Mouse (Mus musculus): ENCODE measurements at regions not wholly inside any gene's neighbourhood (a gene's known extent, or its start where the extent isn't known, plus 50 kb on each side); places are given as distances from the start of the nearest gene placed in this dataset.
"Not testable (repeated sequence)": the region's sequence is repeated elsewhere in the genome, so short reads cannot be mapped to it uniquely, and the experiment has no call there.

- not testable (repeated sequence) for TF ChIP-seq CTCF (IDR thresholded peaks at IDR 0.05; ENCODE audit: borderline replicate concordance, extremely low read depth, insufficient read depth, insufficient read length); POLR2A (IDR thresholded peaks at IDR 0.05; ENCODE audit: borderline replicate concordance, extremely low read depth, insufficient read depth, insufficient read length, poor library complexity, severe bottlenecking)
Measured at GRCm38 (mm10) chr14:9389878-9390536, 724.0 kb upstream of the 4930452B06Rik start.

All from brain, embryonic 14.5 days (tissue).